Mouse (Mus musculus) testis, adult 2 months (tissue): ENCODE results near the gene Med21.

Source experiments
- CTCF ChIP-seq: fragments of 200-500 bp; IDR thresholded peaks from 2 replicates; pipeline ENCODE4 v1.5.1; 2012; ENCODE audit warnings: low read depth, mild to moderate bottlenecking, inconsistent platforms, low read length, moderate library complexity; ENCODE audit not compliant: control insufficient read depth, insufficient read depth, insufficient replicate concordance
- POLR2A ChIP-seq: fragments of 200-500 bp; IDR thresholded peaks from 2 replicates; pipeline ENCODE4 v1.6.1; 2012; ENCODE audit warnings: low read depth, mild to moderate bottlenecking, inconsistent platforms, low read length, moderate library complexity; ENCODE audit not compliant: control insufficient read depth

GRCm38 (mm10) chr6:146698376-146698775 is 56.0 kb downstream of the Med21 start:
- TF ChIP-seq CTCF (no peak), POLR2A (no peak)
